Mouse (Mus musculus): ENCODE measurements around the gene Asgr1. TPM values are rescaled to one million over a fixed set of nuclear protein-coding genes. Genes with fewer than 3 reads are reported as not detected.

Asgr1 gene
- 458 and 462 TPM in 2 replicates for polyA plus RNA-seq (2015; fragmentation: Nextera tagmentation; extraction: Ambion mirVana)

GRCm38 (mm10) chr11:70053898-70054570, at the start of gene Asgr1:
Asgr1 (plus strand) TSS chr11:70054085.
- Histone ChIP-seq H3K27me3 (ENCODE audit: insufficient read depth, low read length) (no peaks in the 10 kb centered on the region), H3K4me2 (ENCODE audit: low read depth, low read length) (peak within 1 kb of the TSS; percentile 71), H3K9me3 (ENCODE audit: low read length) (no peaks in the 10 kb centered on the region), H3K4me3 (ENCODE audit: low read depth, low read length) (peak within 1 kb of the TSS; percentile 38), H3K9ac (replicated peaks) (peak within 1 kb of the TSS; percentile 54), H3K36me3 (replicated peaks; ENCODE audit: insufficient read depth, low read length) (peaks cover 6% of the 10 kb centered on the region), H3K27ac (ENCODE audit: low read depth) (peak within 1 kb of the TSS; percentile 88), H3K4me1 (ENCODE audit: insufficient read depth) (no peaks in the 10 kb centered on the region)
- WGBS (ENCODE audit: insufficient replicate concordance): 59% methylated on average over 10 of the region's 10 CpGs
- peak; percentile 66 for DNase-seq
- TF ChIP-seq EP300 (IDR thresholded peaks at IDR 0.05; ENCODE audit: low read depth) (peak; percentile 30; the same call in 1 of the 2 replicates), CTCF (IDR thresholded peaks at IDR 0.05; ENCODE audit: low read depth) (no peak)
- ATAC-seq: peak; percentile 93

- DNase-seq (no peak), ATAC-seq (peak; percentile 25; the same call in 1 of the 2 replicates)
- Histone ChIP-seq H3K4me2 (ENCODE audit: low read depth, low read length) (no peak overlapping the region), H3K27ac (ENCODE audit: low read depth) (no peak overlapping the region), H3K9ac (replicated peaks) (no peak overlapping the region), H3K36me3 (replicated peaks; ENCODE audit: insufficient read depth, low read length) (peaks cover 47% of the 10 kb centered on the region), H3K4me1 (ENCODE audit: insufficient read depth) (peaks cover 13% of the 10 kb centered on the region; the same call in 1 of the 2 replicates), H3K9me3 (ENCODE audit: low read length) (no peaks in the 10 kb centered on the region), H3K27me3 (ENCODE audit: insufficient read depth, low read length) (no peaks in the 10 kb centered on the region), H3K4me3 (ENCODE audit: low read depth, low read length) (no peak overlapping the region)
- WGBS (ENCODE audit: insufficient replicate concordance): 64% methylated on average over 2 of the region's 5 CpGs
- TF ChIP-seq EP300 (IDR thresholded peaks at IDR 0.05; ENCODE audit: low read depth): no peak
- TF ChIP-seq CTCF (IDR thresholded peaks at IDR 0.05; ENCODE audit: low read depth): peak; percentile 66
Observed at GRCm38 (mm10) chr11:70005521-70005920, 48.4 kb upstream of the Asgr1 start.

GRCm38 (mm10) chr11:70010033-70010432, 43.9 kb upstream of the Asgr1 start:
- no peak for TF ChIP-seq EP300 (IDR thresholded peaks at IDR 0.05; ENCODE audit: low read depth)
- no peak for TF ChIP-seq CTCF (IDR thresholded peaks at IDR 0.05; ENCODE audit: low read depth)
- no peak overlapping the region for H3K4me3 ChIP-seq (ENCODE audit: low read depth, low read length)
- H3K27me3 ChIP-seq (ENCODE audit: insufficient read depth, low read length): no peaks in the 10 kb centered on the region
- no peak for DNase-seq
- H3K9me3 ChIP-seq (ENCODE audit: low read length): no peaks in the 10 kb centered on the region
- peaks cover 6% of the 10 kb centered on the region; the same call in 1 of the 2 replicates for H3K4me1 ChIP-seq (ENCODE audit: insufficient read depth)
- WGBS (ENCODE audit: insufficient replicate concordance): 85% methylated on average over 6 of the region's 6 CpGs
- H3K36me3 ChIP-seq (replicated peaks; ENCODE audit: insufficient read depth, low read length): peaks cover 75% of the 10 kb centered on the region
- no peak overlapping the region for H3K4me2 ChIP-seq (ENCODE audit: low read depth, low read length)
- no peak overlapping the region for H3K9ac ChIP-seq (replicated peaks)
- H3K27ac ChIP-seq (ENCODE audit: low read depth): no peak overlapping the region
- no peak for ATAC-seq

- 82% methylated on average over 12 of the region's 12 CpGs for WGBS (ENCODE audit: insufficient replicate concordance)
- Histone ChIP-seq H3K36me3 (replicated peaks; ENCODE audit: insufficient read depth, low read length) (peaks cover 72% of the 10 kb centered on the region), H3K9me3 (ENCODE audit: low read length) (no peaks in the 10 kb centered on the region), H3K4me3 (ENCODE audit: low read depth, low read length) (no peak overlapping the region), H3K4me1 (ENCODE audit: insufficient read depth) (peaks cover 6% of the 10 kb centered on the region; the same call in 1 of the 2 replicates), H3K27me3 (ENCODE audit: insufficient read depth, low read length) (no peaks in the 10 kb centered on the region), H3K9ac (replicated peaks) (no peak overlapping the region), H3K27ac (ENCODE audit: low read depth) (no peak overlapping the region), H3K4me2 (ENCODE audit: low read depth, low read length) (no peak overlapping the region)
- TF ChIP-seq EP300 (IDR thresholded peaks at IDR 0.05; ENCODE audit: low read depth) (no peak), CTCF (IDR thresholded peaks at IDR 0.05; ENCODE audit: low read depth) (no peak)
- no peak for DNase-seq
- no peak for ATAC-seq
Observed at GRCm38 (mm10) chr11:70010548-70010947, 43.3 kb upstream of the Asgr1 start.

- peaks cover 70% of the 10 kb centered on the region for H3K36me3 ChIP-seq (replicated peaks; ENCODE audit: insufficient read depth, low read length)
- WGBS (ENCODE audit: insufficient replicate concordance): 84% methylated on average over 10 of the region's 10 CpGs
Observed at GRCm38 (mm10) chr11:70010961-70011360, 42.9 kb upstream of the Asgr1 start.

GRCm38 (mm10) chr11:70012931-70013330, 41.0 kb upstream of the Asgr1 start:
- Histone ChIP-seq H3K4me1 (ENCODE audit: insufficient read depth) (peaks cover 7% of the 10 kb centered on the region), H3K4me3 (ENCODE audit: low read depth, low read length) (no peak overlapping the region), H3K27ac (ENCODE audit: low read depth) (no peak overlapping the region), H3K4me2 (ENCODE audit: low read depth, low read length) (no peak overlapping the region), H3K9ac (replicated peaks) (no peak overlapping the region), H3K36me3 (replicated peaks; ENCODE audit: insufficient read depth, low read length) (peaks cover 53% of the 10 kb centered on the region), H3K9me3 (ENCODE audit: low read length) (no peaks in the 10 kb centered on the region), H3K27me3 (ENCODE audit: insufficient read depth, low read length) (no peaks in the 10 kb centered on the region)
- TF ChIP-seq CTCF (IDR thresholded peaks at IDR 0.05; ENCODE audit: low read depth): no peak
- no peak for TF ChIP-seq EP300 (IDR thresholded peaks at IDR 0.05; ENCODE audit: low read depth)
- WGBS (ENCODE audit: insufficient replicate concordance): 85% methylated on average over 9 of the region's 9 CpGs
- ATAC-seq (no peak), DNase-seq (no peak)

More at GRCm38 (mm10) chr11:70010961-70011360, 42.9 kb upstream of the Asgr1 start:
- H3K9ac ChIP-seq (replicated peaks): no peak overlapping the region
- DNase-seq: no peak
- H3K9me3 ChIP-seq (ENCODE audit: low read length): no peaks in the 10 kb centered on the region
- no peak overlapping the region for H3K4me2 ChIP-seq (ENCODE audit: low read depth, low read length)
- no peak overlapping the region for H3K27ac ChIP-seq (ENCODE audit: low read depth)
- no peaks in the 10 kb centered on the region for H3K27me3 ChIP-seq (ENCODE audit: insufficient read depth, low read length)
- no peak overlapping the region for H3K4me3 ChIP-seq (ENCODE audit: low read depth, low read length)
- no peak for ATAC-seq
- H3K4me1 ChIP-seq (ENCODE audit: insufficient read depth): peaks cover 6% of the 10 kb centered on the region; the same call in 1 of the 2 replicates
- TF ChIP-seq CTCF (IDR thresholded peaks at IDR 0.05; ENCODE audit: low read depth) (no peak), EP300 (IDR thresholded peaks at IDR 0.05; ENCODE audit: low read depth) (no peak)
